Mouse (Mus musculus): ENCODE results near the gene 4933400A11Rik. TPM values are rescaled to one million over a fixed set of nuclear protein-coding genes. Genes with fewer than 3 reads are reported as not detected.

4933400A11Rik gene
- total RNA-seq (2021) = not detected
- long read RNA-seq, experiment 1 = 0 reads
- long read RNA-seq, experiment 2 = 0 reads

GRCm38 (mm10) chrX:169779535-169779934 lies at the start of gene 4933400A11Rik:
TSS of gene 4933400A11Rik (minus strand) at chrX:169779635.
- DNase-seq = no peak

GRCm38 (mm10) chrX:169828136-169828535 lies 48.7 kb upstream of the 4933400A11Rik start:
- no peak for DNase-seq

GRCm38 (mm10) chrX:169827720-169828119 lies 48.3 kb upstream of the 4933400A11Rik start:
- no peak for DNase-seq

GRCm38 (mm10) chrX:169826947-169827346 lies 47.5 kb upstream of the 4933400A11Rik start:
- no peak for DNase-seq

- no peak for DNase-seq
Observed at GRCm38 (mm10) chrX:169813673-169814072, 34.2 kb upstream of the 4933400A11Rik start.

DNA sequence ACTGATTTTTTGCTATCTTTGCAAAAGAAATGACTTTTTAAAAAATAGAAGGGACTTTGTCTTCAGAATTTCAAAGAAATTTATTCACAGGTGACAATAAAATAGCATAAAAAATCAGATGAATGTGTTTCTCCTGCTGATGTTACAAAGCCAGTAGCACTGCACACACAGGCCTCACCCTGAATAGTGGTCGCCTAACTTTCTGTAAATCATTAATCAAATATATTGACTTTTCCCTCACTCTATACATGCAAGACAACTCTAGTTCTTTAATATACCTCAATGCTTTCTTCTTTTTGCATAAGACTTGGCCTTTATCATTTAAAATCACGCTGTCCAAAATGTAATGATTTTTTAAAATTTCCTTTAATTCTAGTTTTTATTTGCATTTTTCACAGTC lies 32.3 kb upstream of the 4933400A11Rik start:
- DNase-seq = no peak

DNA sequence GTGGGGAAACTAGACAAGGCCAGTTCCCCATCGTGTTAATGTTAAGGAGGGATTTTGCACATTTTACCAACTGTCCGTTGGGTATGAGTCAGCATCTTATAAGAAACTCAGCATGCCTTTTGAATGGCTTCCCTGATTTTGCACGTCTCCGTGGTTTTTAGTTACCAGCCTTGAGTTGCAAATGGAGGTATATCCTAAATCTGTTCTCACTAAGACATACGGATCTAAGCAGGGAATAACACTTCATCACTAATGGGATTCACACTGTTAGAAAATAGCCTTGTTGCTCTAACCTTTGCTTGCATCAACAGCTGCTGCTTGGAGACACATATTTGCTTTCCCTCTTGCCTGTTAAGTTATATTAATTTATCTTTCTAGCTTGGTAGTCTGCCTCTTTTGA lies 31.9 kb upstream of the 4933400A11Rik start:
- DNase-seq = no peak

- DNase-seq = no peak
Observed at GRCm38 (mm10) chrX:169807744-169808143, 28.3 kb upstream of the 4933400A11Rik start.

- no peak for DNase-seq
Observed at GRCm38 (mm10) chrX:169805791-169806190, 26.4 kb upstream of the 4933400A11Rik start.

GRCm38 (mm10) chrX:169800238-169800637 lies 20.8 kb upstream of the 4933400A11Rik start:
- no peak for DNase-seq

DNA sequence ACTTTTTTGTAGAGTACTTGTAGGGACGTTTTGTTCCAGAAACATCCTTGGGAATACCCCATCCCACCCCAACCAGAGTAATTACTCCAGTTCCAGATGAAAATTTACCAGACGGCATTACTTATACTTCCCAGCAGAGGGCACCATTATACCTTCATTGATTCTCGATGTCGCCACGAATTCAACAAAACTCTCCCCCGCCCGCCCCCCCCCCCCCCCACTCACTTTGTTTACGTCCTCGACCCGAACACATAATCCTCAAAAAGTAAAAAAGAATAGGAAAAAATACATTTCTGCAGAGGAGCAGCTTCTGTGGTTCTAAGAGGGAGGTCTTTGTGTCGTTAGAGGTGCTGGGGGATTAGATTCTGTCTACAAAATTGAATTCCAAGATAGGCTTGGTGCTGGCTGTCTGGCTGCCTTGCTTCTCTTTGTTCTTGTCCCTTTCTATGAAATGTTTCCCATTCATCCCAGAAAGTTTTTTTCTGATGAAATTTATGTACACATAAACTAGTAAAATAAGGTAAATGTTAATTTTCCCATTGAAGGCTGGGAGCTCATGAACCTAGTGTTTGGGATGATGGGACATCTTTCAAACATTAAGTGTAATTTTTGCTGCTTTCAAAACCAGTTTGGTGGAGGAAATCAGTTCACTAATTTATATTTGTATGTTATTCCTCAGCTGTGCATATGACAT lies 19.7 kb upstream of the 4933400A11Rik start:
- DNase-seq = peak; percentile 46

- DNase-seq = no peak
Observed at GRCm38 (mm10) chrX:169797148-169797547, 17.7 kb upstream of the 4933400A11Rik start.

- DNase-seq = peak; percentile 63
Observed at GRCm38 (mm10) chrX:169794831-169795311, 15.4 kb upstream of the 4933400A11Rik start.

GRCm38 (mm10) chrX:169794421-169794820 lies 15.0 kb upstream of the 4933400A11Rik start:
- DNase-seq = peak; percentile 57

DNA sequence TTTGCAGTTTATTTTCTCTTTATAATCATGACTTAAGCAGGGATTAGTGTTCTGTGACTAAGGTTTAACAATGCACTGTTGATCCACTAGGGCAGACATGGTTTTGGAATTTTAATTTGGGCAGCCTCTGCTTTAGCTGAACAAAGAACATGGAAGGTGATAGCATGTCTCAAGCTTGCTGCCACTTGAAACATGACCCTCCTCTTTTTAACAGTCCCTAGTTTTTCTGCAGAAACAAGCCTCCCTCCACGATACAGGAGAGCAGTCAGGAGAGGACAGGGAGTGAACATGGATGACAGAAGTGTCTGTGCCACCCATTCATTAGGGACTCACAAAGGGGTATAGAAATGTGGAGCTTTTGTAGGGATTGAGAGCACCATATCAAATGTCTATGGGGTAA lies 13.4 kb upstream of the 4933400A11Rik start:
- no peak for DNase-seq

DNA sequence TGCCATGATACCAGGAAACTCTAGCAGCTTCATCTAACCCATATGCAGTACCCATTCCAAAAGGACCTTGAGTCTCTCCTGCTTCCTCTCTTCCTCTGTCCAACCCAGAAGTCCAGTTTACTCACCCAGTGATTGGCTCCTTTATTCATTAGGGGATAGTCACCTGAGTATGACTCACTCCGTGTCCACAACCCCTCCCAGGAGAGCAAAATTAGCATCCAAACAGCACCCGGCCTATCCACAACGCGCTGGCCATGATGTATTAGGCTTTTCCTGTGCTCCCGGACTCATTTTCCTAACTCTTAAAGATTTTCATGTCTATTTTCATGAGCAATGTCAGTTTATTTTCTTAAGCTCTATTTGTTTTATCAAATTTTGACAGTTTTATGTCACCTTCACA lies 10.3 kb upstream of the 4933400A11Rik start:
- DNase-seq = no peak

GRCm38 (mm10) chrX:169758001-169758400 lies 21.4 kb downstream of the 4933400A11Rik start:
- DNase-seq = no peak

DNA sequence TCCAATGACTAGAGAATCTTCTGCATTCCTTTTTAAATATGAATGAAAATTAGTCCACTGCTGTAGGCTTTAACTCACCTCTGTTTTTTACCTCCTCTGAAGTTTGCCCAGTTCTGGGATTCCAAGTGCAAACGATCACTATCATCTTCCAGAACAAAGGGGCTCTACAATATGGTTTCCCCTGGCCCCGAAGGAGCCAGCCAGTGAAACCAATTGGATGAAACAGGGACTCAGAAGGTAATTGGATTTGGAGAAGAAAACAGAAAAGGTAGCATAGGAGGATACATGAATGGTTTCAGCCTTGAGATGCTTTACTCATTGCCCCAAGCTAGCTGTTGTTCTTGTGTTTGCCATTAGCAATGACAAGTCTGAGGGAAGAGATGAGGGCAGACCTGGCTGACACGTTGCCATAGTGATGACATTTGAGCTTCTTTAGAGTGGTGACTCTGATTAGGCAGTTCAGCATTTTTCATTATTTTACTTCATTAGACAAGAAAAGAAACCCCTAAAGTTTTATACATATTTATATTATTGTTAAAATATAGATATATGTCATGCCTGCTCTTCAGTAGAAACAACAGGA lies 44.0 kb downstream of the 4933400A11Rik start:
- DNase-seq = no peak

Other genes with a start within 250 kb of the 4933400A11Rik start
- 10 to 100 TPM; 15.1 to 21.5 TPM for gene Mid1, start 94.4 kb downstream of the 4933400A11Rik start, total RNA-seq (2021)
- 100 to 1,000 TPM; 102 to 237 TPM for gene Gm21887, start 230.0 kb upstream of the 4933400A11Rik start, total RNA-seq (2021)